Mouse (Mus musculus) E14TG2a.4 (cell line): ENCODE results near the gene Nxph3.

ENCODE experiments used
- H3K27me3 ChIP-seq: 2 replicates; pipeline ENCODE4 v1.6.1; 2014; ENCODE audit warnings: low read length, control low read depth; ENCODE audit not compliant: insufficient read depth
- H3K36me3 ChIP-seq: 2 replicates; pipeline ENCODE4 v1.6.1; 2014; ENCODE audit warnings: low read length, control low read depth; ENCODE audit not compliant: insufficient read depth
- H3K4me1 ChIP-seq: replicated peaks from 2 replicates; pipeline ENCODE4 v1.6.1; 2014; ENCODE audit warnings: low read depth, low read length, control low read depth
- H3K4me3 ChIP-seq: replicated peaks from 2 replicates; pipeline ENCODE4 v1.5.1; 2014; ENCODE audit warnings: mild to moderate bottlenecking, low read length
- H3K9me3 ChIP-seq: 2 replicates; pipeline ENCODE4 v1.6.1; 2014; ENCODE audit warnings: low read length, control low read depth
- CTCF ChIP-seq: conservative IDR thresholded peaks from 2 replicates; pipeline ENCODE4 v1.5.1; 2014; ENCODE audit warnings: low read length
- NANOG ChIP-seq: IDR thresholded peaks from 2 replicates; pipeline ENCODE4 v1.6.1; 2014; ENCODE audit warnings: borderline replicate concordance, low read length, mixed read lengths
- POU5F1 ChIP-seq: IDR thresholded peaks from 2 replicates; pipeline ENCODE4 v1.6.1; 2014; ENCODE audit warnings: low read length, borderline replicate concordance

Gene Nxph3

GRCm38 (mm10) chr11:95527307-95527706 is 12.9 kb upstream of the Nxph3 start:
- no peak overlapping the region for H3K4me3 ChIP-seq
- no peaks in the 10 kb centered on the region for H3K9me3 ChIP-seq
- TF ChIP-seq POU5F1 (no peak), CTCF (no peak), NANOG (no peak)
- peaks cover 43% of the 10 kb centered on the region for H3K4me1 ChIP-seq
- 0 out of 2 replicates have a peak, but pooled peaks cover 6% of the 10 kb centered on the region for H3K27me3 ChIP-seq
- no peaks in the 10 kb centered on the region for H3K36me3 ChIP-seq

GRCm38 (mm10) chr11:95521563-95521962 is 7.2 kb upstream of the Nxph3 start:
- H3K27me3 ChIP-seq = 0 out of 2 replicates have a peak, but pooled peaks cover 9% of the 10 kb centered on the region
- no peaks in the 10 kb centered on the region for H3K36me3 ChIP-seq
- peak overlapping the region; percentile 43 for H3K4me3 ChIP-seq
- TF ChIP-seq POU5F1 (no peak), CTCF (peak; percentile 100)
- H3K9me3 ChIP-seq = no peaks in the 10 kb centered on the region
- H3K4me1 ChIP-seq = peaks cover 76% of the 10 kb centered on the region

- Histone ChIP-seq H3K4me1 (peaks cover 80% of the 10 kb centered on the region), H3K4me3 (peak overlapping the region; percentile 43), H3K27me3 (0 out of 2 replicates have a peak, but pooled peaks cover 9% of the 10 kb centered on the region), H3K36me3 (no peaks in the 10 kb centered on the region), H3K9me3 (no peaks in the 10 kb centered on the region)
- TF ChIP-seq NANOG = peak; percentile 16; the same call in 1 of the 2 replicates
- no peak for TF ChIP-seq POU5F1
- peak; percentile 15; the same call in 1 of the 2 replicates for TF ChIP-seq CTCF
These were observed 6.2 kb upstream of the Nxph3 start for GRCm38 (mm10) chr11:95520456-95521072.

- peaks cover 9% of the 10 kb centered on the region; the same call in 1 of the 2 replicates for H3K27me3 ChIP-seq
- no peak for TF ChIP-seq NANOG
- TF ChIP-seq POU5F1 = no peak
- no peak for TF ChIP-seq CTCF
- H3K4me1 ChIP-seq = peaks cover 80% of the 10 kb centered on the region
These were observed 5.6 kb upstream of the Nxph3 start for GRCm38 (mm10) chr11:95519996-95520395.

GRCm38 (mm10) chr11:95519299-95519698 is 4.9 kb upstream of the Nxph3 start:
- TF ChIP-seq CTCF (no peak), NANOG (no peak), POU5F1 (no peak)
- peaks cover 9% of the 10 kb centered on the region; the same call in 1 of the 2 replicates for H3K27me3 ChIP-seq
- H3K4me1 ChIP-seq = peaks cover 77% of the 10 kb centered on the region
- no peaks in the 10 kb centered on the region for H3K36me3 ChIP-seq
- no peaks in the 10 kb centered on the region for H3K9me3 ChIP-seq
- peak overlapping the region; percentile 37; the same call in 1 of the 2 replicates for H3K4me3 ChIP-seq

More at GRCm38 (mm10) chr11:95519996-95520395, 5.6 kb upstream of the Nxph3 start:
- Histone ChIP-seq H3K4me3 (peak overlapping the region; percentile 43; the same call in 1 of the 2 replicates), H3K36me3 (no peaks in the 10 kb centered on the region), H3K9me3 (no peaks in the 10 kb centered on the region)

GRCm38 (mm10) chr11:95517162-95517561 is 2.8 kb upstream of the Nxph3 start:
- no peak for TF ChIP-seq POU5F1
- no peak for TF ChIP-seq NANOG
- no peak for TF ChIP-seq CTCF
- Histone ChIP-seq H3K27me3 (peaks cover 22% of the 10 kb centered on the region), H3K9me3 (no peaks in the 10 kb centered on the region), H3K36me3 (no peaks in the 10 kb centered on the region), H3K4me3 (peak overlapping the region; percentile 90), H3K4me1 (peaks cover 85% of the 10 kb centered on the region)

GRCm38 (mm10) chr11:95516491-95516911 is 2.1 kb upstream of the Nxph3 start:
- peaks cover 27% of the 10 kb centered on the region for H3K27me3 ChIP-seq
- peaks cover 85% of the 10 kb centered on the region for H3K4me1 ChIP-seq
- peak overlapping the region; percentile 90 for H3K4me3 ChIP-seq
- H3K36me3 ChIP-seq = no peaks in the 10 kb centered on the region
- TF ChIP-seq NANOG = no peak
- TF ChIP-seq POU5F1 = no peak
- TF ChIP-seq CTCF = no peak
- H3K9me3 ChIP-seq = no peaks in the 10 kb centered on the region

- no peak for TF ChIP-seq CTCF
- no peak for TF ChIP-seq NANOG
- no peak for TF ChIP-seq POU5F1
- peaks cover 32% of the 10 kb centered on the region for H3K27me3 ChIP-seq
- peaks cover 86% of the 10 kb centered on the region for H3K4me1 ChIP-seq
- H3K36me3 ChIP-seq = no peaks in the 10 kb centered on the region
- H3K4me3 ChIP-seq = peak overlapping the region; percentile 90
- no peaks in the 10 kb centered on the region for H3K9me3 ChIP-seq
These were observed 1.3 kb upstream of the Nxph3 start for GRCm38 (mm10) chr11:95515376-95516323.
